ENCODE assay signal across 20 mouse cellular contexts in genomic region chrX:107792290-107792689, GRCm38 (mm10). TPM values are rescaled to one million over a fixed set of nuclear protein-coding genes. Genes with fewer than 3 reads are reported as not detected.
DNase-seq lines count a peak whose midpoint lies in the region; ATAC-seq and TF ChIP-seq lines count a peak whose summit lies in the region.
"Had no signal": no experiment of that assay in that cellular context is flagged by ENCODE, and none has a peak within 500 bp of the region (broad histone marks: within the 10 kb centered on the region; RNA-seq: fewer than 3 reads in every experiment).

Gene Tent5d, plus strand, starts transcription at chrX:107792590.

- 83% methylated on average over 1 of the region's 1 CpGs for WGBS in liver, embryonic 13.5 days (ENCODE audit: insufficient replicate concordance)
- WGBS in liver, embryonic 12.5 days (ENCODE audit: insufficient replicate concordance), result 79% methylated on average over 1 of the region's 1 CpGs

- no peak within 1 kb of the TSS for H3K4me3 ChIP-seq in liver, embryonic 13.5 days (replicated peaks)
- no peak within 1 kb of the TSS for H3K4me3 ChIP-seq in liver, embryonic 12.5 days
- peak within 1 kb of the TSS; percentile 51 for H3K4me3 ChIP-seq in testis, adult 2 months (ENCODE audit: control insufficient read depth, low read depth, low read length)

- peaks cover 14% of the 10 kb centered on the region for H3K4me1 ChIP-seq in liver, embryonic 13.5 days (replicated peaks)
- H3K4me1 ChIP-seq in liver, embryonic 12.5 days, result peaks cover 10% of the 10 kb centered on the region; the same call in 1 of the 2 replicates
- H3K4me1 ChIP-seq in testis, adult 2 months (ENCODE audit: control insufficient read depth, insufficient read depth, low read length), result no peaks in the 10 kb centered on the region

- no peak within 1 kb of the TSS for H3K9ac ChIP-seq in liver, embryonic 13.5 days
- H3K9ac ChIP-seq in liver, embryonic 12.5 days, result no peak within 1 kb of the TSS

- no peak for ATAC-seq in liver, embryonic 13.5 days (ENCODE audit: low read depth)
- ATAC-seq in liver, embryonic 12.5 days, result no peak
- ATAC-seq: activated CD4-positive, CD25-positive, alpha-beta regulatory T cell, adult 4 months; CD4-positive, CD25-positive, alpha-beta regulatory T cell, adult 4 months; Patski had no signal

- DNase-seq in liver, embryonic 13.5 days, result no peak
- DNase-seq in testis, postnatal 14 days (ENCODE audit: low spot score), result no peak
- DNase-seq: adrenal gland, adult 2 months; adrenal gland, adult 8-10 months; adrenal gland, postnatal 10 days; adrenal gland, postnatal 14 days; adrenal gland, postnatal 25 days; adrenal gland, postnatal 36 days; B cell, adult 2 months; cerebellum, adult 11 months; cerebellum, adult 11-12 months; cerebellum, adult 18-20 months had no signal

- H3K27me3 ChIP-seq in liver, embryonic 13.5 days, result no peaks in the 10 kb centered on the region
- H3K27me3 ChIP-seq in liver, embryonic 12.5 days (replicated peaks), result no peaks in the 10 kb centered on the region
- no peaks in the 10 kb centered on the region for H3K27me3 ChIP-seq in testis, adult 2 months (ENCODE audit: control insufficient read depth, insufficient read depth, low read length)
- H3K27me3 ChIP-seq: CH12.LX had no signal

- no peaks in the 10 kb centered on the region for H3K36me3 ChIP-seq in liver, embryonic 13.5 days
- no peaks in the 10 kb centered on the region for H3K36me3 ChIP-seq in liver, embryonic 12.5 days
- no peaks in the 10 kb centered on the region for H3K36me3 ChIP-seq in testis, adult 2 months (ENCODE audit: control insufficient read depth, insufficient read depth, low read length)

- H3K9me3 ChIP-seq in liver, embryonic 13.5 days (replicated peaks), result no peaks in the 10 kb centered on the region
- H3K9me3 ChIP-seq in liver, embryonic 12.5 days (replicated peaks), result no peaks in the 10 kb centered on the region
- H3K9me3 ChIP-seq: G1E had no signal

- H3K27ac ChIP-seq in liver, embryonic 13.5 days, result 0 out of 2 replicates have a peak within 1 kb of the TSS, but pooled peaks have one; percentile 18
- H3K27ac ChIP-seq in liver, embryonic 12.5 days, result no peak within 1 kb of the TSS
- peak within 1 kb of the TSS; percentile 36; the same call in 1 of the 2 replicates for H3K27ac ChIP-seq in testis, adult 2 months (ENCODE audit: control insufficient read depth, insufficient read depth, low read depth, low read length)

- no peak for TF ChIP-seq CTCF in testis, adult 2 months (IDR thresholded peaks at IDR 0.05; ENCODE audit: control insufficient read depth, insufficient read depth, insufficient replicate concordance, low read depth, low read length)

- no peak within 1 kb of the TSS for H3K4me2 ChIP-seq in liver, embryonic 13.5 days
- H3K4me2 ChIP-seq in liver, embryonic 12.5 days, result no peak within 1 kb of the TSS

- no peak for TF ChIP-seq POLR2A in testis, adult 2 months (IDR thresholded peaks at IDR 0.05; ENCODE audit: control insufficient read depth, low read depth, low read length)

RNA-seq across cellular contexts. Expression of gene Tent5d, which starts in this region (rescaled TPM):
- 0.05 TPM in 1 of 2 replicates, not detected in the other for polyA plus RNA-seq in liver, embryonic 13.5 days (2015; fragmentation: Nextera tagmentation; extraction: Ambion mirVana)
- polyA plus RNA-seq in liver, embryonic 12.5 days (2016; fragmentation: Nextera tagmentation; extraction: Ambion mirVana), result 0.18 and 0.35 TPM in 2 replicates
- 3.4 and 4.8 TPM in 2 replicates for polyA plus RNA-seq in testis, adult 2 months (2012; rRNA removed)
- polyA plus RNA-seq: adrenal gland, adult 2 months; brain, embryonic 14.5 days; CD4-positive, CD25-positive, alpha-beta regulatory T cell, adult 4 months; G1E; Patski had no signal
